Mouse (Mus musculus) forebrain, embryonic 12.5 days (tissue): Measurements from ENCODE around the gene 6030468B19Rik. TPM values are rescaled to one million over a fixed set of nuclear protein-coding genes. Genes with fewer than 3 reads are reported as not detected.
A peak's percentile ranks its signal among the peaks of the same experiment; 100 is the strongest.
"Not testable (repeated sequence)": the region's sequence is repeated elsewhere in the genome, so short reads cannot be mapped to it uniquely, and the experiment has no call there.

Source experiments
- ATAC-seq: fragments of 200-750 bp; cut with Nextera tagmentation; 2 replicates; pipeline ENCODE4 v1.8.0; 2017; ENCODE audit warnings: moderate TSS enrichment; ENCODE audit not compliant: low FRiP score
- H3K27ac ChIP-seq: fragments of 300-500 bp; sonication (generic); 2 replicates; pipeline ENCODE4 v1.5.1; 2016; ENCODE audit warnings: mild to moderate bottlenecking
- H3K27me3 ChIP-seq: fragments of 300-500 bp; sonication (generic); 2 replicates; pipeline ENCODE4 v1.6.1; 2016; ENCODE audit warnings: mild to moderate bottlenecking
- H3K36me3 ChIP-seq: fragments of 300-500 bp; sonication (generic); replicated peaks from 2 replicates; pipeline ENCODE4 v1.6.1; 2016; ENCODE audit warnings: mild to moderate bottlenecking
- H3K4me1 ChIP-seq: fragments of 300-500 bp; sonication (generic); 2 replicates; pipeline ENCODE4 v1.6.1; 2016
- H3K4me2 ChIP-seq: fragments of 300-500 bp; sonication (generic); 2 replicates; pipeline ENCODE4 v1.6.1; 2016; ENCODE audit warnings: mild to moderate bottlenecking, moderate library complexity
- H3K4me3 ChIP-seq: fragments of 300-500 bp; sonication (generic); replicated peaks from 2 replicates; pipeline ENCODE4 v1.5.1; 2016; ENCODE audit warnings: mild to moderate bottlenecking
- H3K9ac ChIP-seq: fragments of 300-500 bp; sonication (generic); 2 replicates; pipeline ENCODE4 v1.6.1; 2016; ENCODE audit warnings: mild to moderate bottlenecking
- H3K9me3 ChIP-seq: fragments of 300-500 bp; sonication (generic); 2 replicates; pipeline ENCODE4 v1.6.1; 2016
- WGBS: fragments of 180-500 bp; shearing (Covaris S2); methylation state at CpG from one replicate; pipeline ENCODE4 v1.1.7; 2016; 5-methylcytosine and 5-hydroxymethylcytosine counted together
- polyA plus RNA-seq: library from polyadenylated mRNA; unstranded; fragments of >200 nt; fragmentation: Nextera tagmentation; extraction: Ambion mirVana; gene quantifications from 2 replicates; pipeline ENCODE4 v1.2.1, GENCODE M21; 2016

The 6030468B19Rik gene
- polyA plus RNA-seq, 1 experiment from 2014 or later: not detected

GRCm38 (mm10) chr11:117810401-117811046 lies 13.1 kb downstream of the 6030468B19Rik start:
- Histone ChIP-seq H3K4me2 (peak overlapping the region; percentile 85), H3K36me3 (peaks cover 36% of the 10 kb centered on the region), H3K4me3 (peak overlapping the region; percentile 70), H3K9me3 (no peaks in the 10 kb centered on the region), H3K4me1 (peaks cover 19% of the 10 kb centered on the region), H3K27me3 (peaks cover 8% of the 10 kb centered on the region; the same call in 1 of the 2 replicates), H3K9ac (peak overlapping the region; percentile 69), H3K27ac (0 out of 2 replicates have a peak overlapping the region, but pooled peaks have one; percentile 31)
- under 1% methylated on average over 21 of the region's 21 CpGs for WGBS
- peak; percentile 78 for ATAC-seq

GRCm38 (mm10) chr11:117813867-117814266 lies 16.4 kb downstream of the 6030468B19Rik start:
- H3K27me3 ChIP-seq: peaks cover 4% of the 10 kb centered on the region; the same call in 1 of the 2 replicates
- no peak overlapping the region for H3K9ac ChIP-seq
- WGBS: 83% methylated on average over 5 of the region's 5 CpGs
- no peaks in the 10 kb centered on the region for H3K9me3 ChIP-seq
- no peak for ATAC-seq
- no peak overlapping the region for H3K4me3 ChIP-seq
- no peak overlapping the region for H3K27ac ChIP-seq
- H3K36me3 ChIP-seq: peaks cover 68% of the 10 kb centered on the region
- H3K4me1 ChIP-seq: peaks cover 19% of the 10 kb centered on the region
- no peak overlapping the region for H3K4me2 ChIP-seq

GRCm38 (mm10) chr11:117814704-117815366 lies 17.4 kb downstream of the 6030468B19Rik start:
- H3K9me3 ChIP-seq: no peaks in the 10 kb centered on the region
- no peak overlapping the region for H3K4me3 ChIP-seq
- peaks cover 4% of the 10 kb centered on the region; the same call in 1 of the 2 replicates for H3K27me3 ChIP-seq
- H3K36me3 ChIP-seq: peaks cover 78% of the 10 kb centered on the region
- H3K9ac ChIP-seq: no peak overlapping the region
- H3K27ac ChIP-seq: no peak overlapping the region
- ATAC-seq: no peak
- H3K4me2 ChIP-seq: no peak overlapping the region
- 94% methylated on average over 6 of the region's 6 CpGs for WGBS
- peaks cover 16% of the 10 kb centered on the region for H3K4me1 ChIP-seq

GRCm38 (mm10) chr11:117815850-117816249 lies 18.4 kb downstream of the 6030468B19Rik start:
- H3K36me3 ChIP-seq: peaks cover 88% of the 10 kb centered on the region
- H3K9me3 ChIP-seq, H3K27ac ChIP-seq, ATAC-seq, H3K9ac ChIP-seq, H3K27me3 ChIP-seq, H3K4me2 ChIP-seq, H3K4me1 ChIP-seq, H3K4me3 ChIP-seq: not testable (repeated sequence)
- WGBS: 90% methylated on average over 9 of the region's 9 CpGs

GRCm38 (mm10) chr11:117816389-117816996 lies 19.0 kb downstream of the 6030468B19Rik start:
- 89% methylated on average over 13 of the region's 13 CpGs for WGBS
- Histone ChIP-seq H3K9ac (no peak overlapping the region), H3K4me1 (no peaks in the 10 kb centered on the region), H3K4me2 (no peak overlapping the region), H3K27me3 (no peaks in the 10 kb centered on the region), H3K27ac (no peak overlapping the region), H3K4me3 (no peak overlapping the region), H3K9me3 (no peaks in the 10 kb centered on the region), H3K36me3 (peaks cover 94% of the 10 kb centered on the region)
- no peak for ATAC-seq

GRCm38 (mm10) chr11:117819095-117819494 lies 21.6 kb downstream of the 6030468B19Rik start:
- no peak for ATAC-seq
- peaks cover 93% of the 10 kb centered on the region for H3K36me3 ChIP-seq
- WGBS: 71% methylated on average over 8 of the region's 8 CpGs
- peaks cover 12% of the 10 kb centered on the region for H3K4me1 ChIP-seq
- H3K4me3 ChIP-seq: no peak overlapping the region
- no peak overlapping the region for H3K9ac ChIP-seq
- H3K9me3 ChIP-seq: no peaks in the 10 kb centered on the region
- H3K27ac ChIP-seq: no peak overlapping the region
- H3K27me3 ChIP-seq: no peaks in the 10 kb centered on the region
- no peak overlapping the region for H3K4me2 ChIP-seq

- no peaks in the 10 kb centered on the region for H3K9me3 ChIP-seq
- peaks cover 82% of the 10 kb centered on the region for H3K36me3 ChIP-seq
- no peak overlapping the region for H3K4me3 ChIP-seq
- no peak overlapping the region for H3K4me2 ChIP-seq
- H3K27ac ChIP-seq: no peak overlapping the region
- H3K9ac ChIP-seq: no peak overlapping the region
- ATAC-seq: no peak
- 94% methylated on average over 7 of the region's 7 CpGs for WGBS
- H3K4me1 ChIP-seq: peaks cover 21% of the 10 kb centered on the region
- no peaks in the 10 kb centered on the region for H3K27me3 ChIP-seq
These were observed 22.7 kb downstream of the 6030468B19Rik start for GRCm38 (mm10) chr11:117820173-117820572.

GRCm38 (mm10) chr11:117821868-117822267 lies 24.4 kb downstream of the 6030468B19Rik start:
- H3K4me1 ChIP-seq: peaks cover 38% of the 10 kb centered on the region
- 88% methylated on average over 9 of the region's 9 CpGs for WGBS
- H3K4me2 ChIP-seq: no peak overlapping the region
- H3K4me3 ChIP-seq: no peak overlapping the region
- peaks cover 66% of the 10 kb centered on the region for H3K36me3 ChIP-seq
- H3K27ac ChIP-seq: no peak overlapping the region
- no peaks in the 10 kb centered on the region for H3K9me3 ChIP-seq
- H3K9ac ChIP-seq: no peak overlapping the region
- ATAC-seq: no peak
- H3K27me3 ChIP-seq: no peaks in the 10 kb centered on the region

- Histone ChIP-seq H3K4me2 (no peak overlapping the region), H3K36me3 (peaks cover 56% of the 10 kb centered on the region), H3K4me3 (no peak overlapping the region), H3K27me3 (no peaks in the 10 kb centered on the region), H3K4me1 (peaks cover 47% of the 10 kb centered on the region), H3K9me3 (no peaks in the 10 kb centered on the region), H3K9ac (no peak overlapping the region), H3K27ac (no peak overlapping the region)
- no peak for ATAC-seq
- 92% methylated on average over 7 of the region's 7 CpGs for WGBS
These were observed 25.3 kb downstream of the 6030468B19Rik start for GRCm38 (mm10) chr11:117822728-117823241.

GRCm38 (mm10) chr11:117823411-117823810 lies 26.0 kb downstream of the 6030468B19Rik start:
- Histone ChIP-seq H3K27me3 (no peaks in the 10 kb centered on the region), H3K36me3 (peaks cover 51% of the 10 kb centered on the region), H3K4me3 (no peak overlapping the region), H3K4me2 (peak overlapping the region; percentile 81; the same call in 1 of the 2 replicates), H3K27ac (no peak overlapping the region), H3K4me1 (peaks cover 53% of the 10 kb centered on the region), H3K9ac (no peak overlapping the region), H3K9me3 (no peaks in the 10 kb centered on the region)
- ATAC-seq: no peak
- 91% methylated on average over 6 of the region's 6 CpGs for WGBS

- H3K27ac ChIP-seq: peak overlapping the region; percentile 95
- H3K9ac ChIP-seq: peak overlapping the region; percentile 74
- 25% methylated on average over 23 of the region's 23 CpGs for WGBS
These were observed 26.9 kb downstream of the 6030468B19Rik start for GRCm38 (mm10) chr11:117824060-117824969.

More at GRCm38 (mm10) chr11:117824060-117824969, 26.9 kb downstream of the 6030468B19Rik start:
- no peaks in the 10 kb centered on the region for H3K9me3 ChIP-seq
- H3K36me3 ChIP-seq: peaks cover 42% of the 10 kb centered on the region
- peak overlapping the region; percentile 81 for H3K4me2 ChIP-seq
- peak; percentile 72 for ATAC-seq
- no peaks in the 10 kb centered on the region for H3K27me3 ChIP-seq
- H3K4me3 ChIP-seq: peak overlapping the region; percentile 61
- H3K4me1 ChIP-seq: peaks cover 59% of the 10 kb centered on the region
